Mouse (Mus musculus) bone marrow, adult 2 months (tissue): ENCODE results near the gene Hoxd10. TPM values are rescaled to one million over a fixed set of nuclear protein-coding genes. Genes with fewer than 3 reads are reported as not detected.
A peak's percentile ranks its signal among the peaks of the same experiment; 100 is the strongest.

Experiments
- H3K27ac ChIP-seq: fragments of 200-500 bp; 2 replicates; pipeline ENCODE4 v1.5.1; 2012; ENCODE audit warnings: low read depth, mild to moderate bottlenecking, control low read depth, inconsistent platforms, low read length; ENCODE audit not compliant: control insufficient read depth, poor library complexity, insufficient read depth
- H3K4me1 ChIP-seq: fragments of 200-500 bp; 2 replicates; pipeline ENCODE4 v1.6.1; 2011; ENCODE audit warnings: low read length; ENCODE audit not compliant: control insufficient read depth, insufficient read depth
- H3K4me3 ChIP-seq: fragments of 200-500 bp; replicated peaks from 2 replicates; pipeline ENCODE3; 2011; ENCODE audit warnings: mild to moderate bottlenecking, low read depth, low read length, control low read depth; ENCODE audit not compliant: control insufficient read depth
- CTCF ChIP-seq: fragments of 200-500 bp; IDR thresholded peaks from 2 replicates; pipeline ENCODE4 v1.5.1; 2011; ENCODE audit warnings: low read length, control low read depth; ENCODE audit not compliant: control insufficient read depth, insufficient read depth
- POLR2A ChIP-seq: fragments of 200-500 bp; IDR thresholded peaks from 2 replicates; pipeline ENCODE4 v1.6.1; 2011; ENCODE audit warnings: low read depth, mild to moderate bottlenecking, control low read depth, low read length, borderline replicate concordance; ENCODE audit not compliant: control insufficient read depth
- WGBS: fragments of 180-500 bp; shearing (Covaris S2); methylation state at CpG from one replicate; pipeline ENCODE4 v1.1.7; 2018; 5-methylcytosine and 5-hydroxymethylcytosine counted together
- polyA plus RNA-seq: library from polyadenylated mRNA; stranded (reverse); fragments of >200 nt; gene quantifications from 2 replicates; pipeline ENCODE4 v1.2.4, GENCODE M21; 2011; ENCODE audit warnings: low replicate concordance; ENCODE audit not compliant: missing spikeins, insufficient read depth, insufficient read length

Gene Hoxd10
- polyA plus RNA-seq, 1 experiment, result not detected

DNA sequence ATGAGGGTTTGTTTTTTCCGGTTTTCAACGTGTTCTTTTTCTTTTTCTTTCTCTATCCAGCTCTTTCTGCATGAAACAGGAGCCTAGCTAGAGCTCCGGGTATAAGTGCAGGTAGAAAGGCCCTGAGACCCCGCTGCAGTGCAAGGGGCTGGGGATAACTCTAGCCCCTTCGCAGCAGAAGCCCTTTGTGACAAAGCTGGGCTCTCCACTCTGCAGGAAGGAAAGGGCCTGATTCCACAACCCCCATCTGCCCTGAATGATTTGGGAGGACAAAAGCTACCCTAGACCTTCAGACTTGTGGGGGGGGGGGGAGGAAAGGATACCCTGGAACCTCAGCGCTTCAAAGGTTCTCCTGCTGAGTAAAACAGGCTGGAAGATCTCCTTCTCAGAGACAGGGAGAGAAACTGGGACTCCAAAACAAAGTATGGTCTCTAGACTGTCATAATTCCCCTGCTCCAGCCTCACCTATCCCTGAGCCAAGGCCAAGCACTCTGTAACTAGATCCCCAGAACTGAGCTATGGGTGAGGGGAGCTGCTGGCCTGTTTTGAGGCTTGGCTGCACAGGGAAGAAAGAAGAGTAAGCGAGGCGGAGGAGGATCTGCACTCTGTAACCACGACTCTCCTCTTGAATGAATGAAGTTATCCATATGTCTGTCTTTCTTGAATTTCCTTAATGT is 15.2 kb upstream of the Hoxd10 start:
- TF ChIP-seq CTCF (no peak), POLR2A (no peak)
- Histone ChIP-seq H3K27ac (no peak overlapping the region), H3K4me1 (no peaks in the 10 kb centered on the region), H3K4me3 (no peak overlapping the region)
- WGBS, result 14% methylated on average over 9 of the region's 9 CpGs

DNA sequence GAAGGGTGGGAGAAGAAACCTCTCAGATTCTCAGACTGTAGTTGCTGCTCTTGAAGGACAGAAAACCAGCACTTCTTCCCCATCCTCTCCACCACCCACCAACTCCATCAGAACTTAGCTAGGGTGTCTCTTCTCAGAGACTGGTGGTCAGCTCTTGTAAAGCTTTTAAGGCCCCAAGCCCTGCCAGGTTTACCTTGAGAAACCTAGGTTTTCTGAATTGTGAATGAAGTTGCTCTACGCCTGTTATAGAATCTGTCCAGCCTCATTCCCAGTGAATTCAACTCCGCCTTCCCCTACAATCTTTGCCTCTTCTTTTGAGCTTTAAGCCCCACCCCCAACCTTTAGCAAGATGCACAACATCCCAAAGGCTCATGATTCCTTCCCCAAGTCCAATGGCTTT is 14.6 kb upstream of the Hoxd10 start:
- TF ChIP-seq POLR2A (no peak), CTCF (no peak)
- H3K4me1 ChIP-seq, result no peaks in the 10 kb centered on the region
- no peak overlapping the region for H3K4me3 ChIP-seq
- WGBS, result 43% methylated on average over 2 of the region's 2 CpGs
- no peak overlapping the region for H3K27ac ChIP-seq

DNA sequence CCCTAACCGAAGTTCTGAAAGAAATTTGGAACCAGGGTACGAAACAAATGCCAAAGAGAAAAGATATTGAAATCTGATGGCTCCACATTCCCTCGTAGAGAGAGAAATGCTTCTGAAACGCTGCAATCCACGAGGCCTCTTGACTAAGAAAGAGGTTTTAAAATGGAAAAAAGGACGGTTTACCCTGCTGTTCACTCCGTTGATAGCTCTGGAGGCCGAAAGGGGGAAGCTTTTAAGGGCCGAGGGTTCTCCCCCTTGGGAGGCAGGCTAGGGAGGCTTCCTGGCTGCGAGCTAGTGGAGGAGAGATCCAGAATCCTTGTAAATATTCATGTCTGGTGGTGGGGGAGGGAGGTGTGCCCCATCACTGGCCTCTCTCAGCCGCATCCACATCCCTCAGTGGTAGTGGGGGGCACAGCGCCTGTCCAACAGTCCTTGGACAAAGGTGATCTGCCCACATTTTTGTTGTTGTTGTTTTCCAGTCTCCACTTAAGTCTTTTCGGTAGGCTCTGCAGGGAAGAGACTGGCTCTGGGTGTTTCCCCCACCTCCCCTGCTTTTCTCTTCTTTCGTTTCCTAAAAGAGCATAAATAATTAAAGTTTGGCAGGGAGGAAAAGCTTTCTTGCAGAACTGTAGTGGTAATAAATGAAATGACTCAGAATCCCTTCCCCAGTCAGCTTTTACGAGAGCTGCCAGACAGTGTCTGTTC is 12.7 kb upstream of the Hoxd10 start, which contains the start of gene Hoxd11:
Gene Hoxd11 (plus strand): TSS at position 667 of the 705 bp plus-strand sequence.
- Histone ChIP-seq H3K4me3 (no peak within 1 kb of the TSS), H3K27ac (no peak within 1 kb of the TSS), H3K4me1 (no peaks in the 10 kb centered on the region)
- WGBS, result 5% methylated on average over 15 of the region's 15 CpGs
- TF ChIP-seq CTCF, result no peak
- TF ChIP-seq POLR2A, result no peak

DNA sequence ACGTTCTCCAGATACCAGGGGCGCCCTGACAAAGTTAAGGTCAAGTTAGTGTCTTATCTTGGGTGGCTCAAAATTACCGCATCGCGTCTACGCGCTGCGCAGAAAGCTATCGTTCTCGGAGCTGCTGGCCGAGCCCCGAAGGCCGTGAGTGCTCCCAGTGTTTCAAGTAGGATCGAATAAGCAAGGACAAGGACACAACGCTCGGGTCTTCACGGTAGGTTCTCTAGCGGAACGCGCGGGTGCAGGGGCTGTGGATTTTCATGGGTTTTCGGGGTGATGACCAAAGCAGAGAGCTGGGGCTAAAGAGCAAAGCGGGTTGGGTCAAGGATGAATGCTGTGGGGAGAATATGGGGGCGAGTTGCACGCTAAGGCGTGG is 12.1 kb upstream of the Hoxd10 start:
- no peak overlapping the region for H3K4me3 ChIP-seq
- no peak for TF ChIP-seq CTCF
- TF ChIP-seq POLR2A, result no peak
- no peak overlapping the region for H3K27ac ChIP-seq
- no peaks in the 10 kb centered on the region for H3K4me1 ChIP-seq
- 4% methylated on average over 26 of the region's 26 CpGs for WGBS

DNA sequence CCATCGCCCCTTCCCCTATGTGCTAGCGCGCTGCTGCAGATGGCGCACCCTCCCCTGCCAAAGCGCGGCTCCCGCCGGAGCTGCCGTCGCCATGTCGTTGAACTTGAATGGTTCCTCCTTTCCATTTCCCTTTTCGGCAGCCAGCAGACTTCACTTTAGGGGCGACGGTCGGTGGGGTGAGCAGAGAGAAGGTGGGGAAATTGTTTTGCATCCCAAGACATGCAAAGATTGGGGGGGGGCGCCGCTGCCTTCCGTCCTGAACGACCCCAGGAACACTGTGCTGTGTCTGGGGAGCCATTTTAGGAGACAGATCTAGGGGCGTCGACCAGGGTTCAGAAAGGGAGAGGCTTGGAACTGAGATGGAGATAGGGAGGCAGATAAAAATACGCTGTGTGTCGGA is 11.7 kb upstream of the Hoxd10 start:
- no peak overlapping the region for H3K4me3 ChIP-seq
- no peak overlapping the region for H3K27ac ChIP-seq
- H3K4me1 ChIP-seq, result no peaks in the 10 kb centered on the region
- 2% methylated on average over 23 of the region's 23 CpGs for WGBS
- TF ChIP-seq CTCF (no peak), POLR2A (no peak)

DNA sequence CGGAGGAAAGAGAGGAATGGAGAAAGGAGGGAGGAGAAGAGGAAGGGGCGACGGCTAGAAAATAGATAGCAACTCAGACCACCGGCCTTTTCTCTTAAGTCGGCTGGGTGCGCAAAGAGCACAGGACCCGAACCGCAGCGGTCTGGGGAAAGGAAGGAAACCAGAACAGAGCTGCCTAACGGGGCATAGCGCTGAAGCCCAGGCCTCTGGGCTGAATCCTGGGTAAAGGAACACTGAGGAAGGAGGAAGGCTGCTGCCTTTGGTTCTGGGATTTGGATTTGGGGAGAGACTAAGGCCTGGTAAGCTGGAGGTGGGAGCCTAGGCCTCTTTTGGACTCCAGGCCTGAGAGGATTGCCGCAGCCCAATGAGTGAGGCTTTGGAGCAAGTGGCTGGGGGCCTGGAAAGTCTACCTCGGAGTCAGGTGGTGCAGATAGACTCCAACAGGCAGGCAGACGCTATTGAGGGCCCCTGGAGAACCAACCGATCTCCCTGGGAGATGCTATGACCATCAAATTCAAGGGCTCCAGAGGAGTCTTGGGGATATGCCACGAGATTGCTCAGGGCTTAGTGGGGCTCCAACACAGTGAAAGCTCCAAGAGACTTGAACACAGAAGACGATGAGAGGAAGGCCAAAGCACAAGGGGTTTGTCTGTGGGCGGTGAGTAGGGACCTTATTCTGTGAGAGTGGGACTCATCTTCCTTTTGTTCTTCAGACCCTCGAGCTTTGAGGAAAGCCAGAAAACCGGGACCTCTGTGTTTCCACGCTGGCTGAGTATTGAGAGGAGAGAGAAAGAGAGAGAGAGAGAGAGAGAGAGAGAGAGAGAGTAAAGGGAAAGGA is 10.9 kb upstream of the Hoxd10 start:
- Histone ChIP-seq H3K27ac (no peak overlapping the region), H3K4me1 (no peaks in the 10 kb centered on the region), H3K4me3 (no peak overlapping the region)
- TF ChIP-seq CTCF (no peak), POLR2A (no peak)
- WGBS, result 7% methylated on average over 21 of the region's 21 CpGs

DNA sequence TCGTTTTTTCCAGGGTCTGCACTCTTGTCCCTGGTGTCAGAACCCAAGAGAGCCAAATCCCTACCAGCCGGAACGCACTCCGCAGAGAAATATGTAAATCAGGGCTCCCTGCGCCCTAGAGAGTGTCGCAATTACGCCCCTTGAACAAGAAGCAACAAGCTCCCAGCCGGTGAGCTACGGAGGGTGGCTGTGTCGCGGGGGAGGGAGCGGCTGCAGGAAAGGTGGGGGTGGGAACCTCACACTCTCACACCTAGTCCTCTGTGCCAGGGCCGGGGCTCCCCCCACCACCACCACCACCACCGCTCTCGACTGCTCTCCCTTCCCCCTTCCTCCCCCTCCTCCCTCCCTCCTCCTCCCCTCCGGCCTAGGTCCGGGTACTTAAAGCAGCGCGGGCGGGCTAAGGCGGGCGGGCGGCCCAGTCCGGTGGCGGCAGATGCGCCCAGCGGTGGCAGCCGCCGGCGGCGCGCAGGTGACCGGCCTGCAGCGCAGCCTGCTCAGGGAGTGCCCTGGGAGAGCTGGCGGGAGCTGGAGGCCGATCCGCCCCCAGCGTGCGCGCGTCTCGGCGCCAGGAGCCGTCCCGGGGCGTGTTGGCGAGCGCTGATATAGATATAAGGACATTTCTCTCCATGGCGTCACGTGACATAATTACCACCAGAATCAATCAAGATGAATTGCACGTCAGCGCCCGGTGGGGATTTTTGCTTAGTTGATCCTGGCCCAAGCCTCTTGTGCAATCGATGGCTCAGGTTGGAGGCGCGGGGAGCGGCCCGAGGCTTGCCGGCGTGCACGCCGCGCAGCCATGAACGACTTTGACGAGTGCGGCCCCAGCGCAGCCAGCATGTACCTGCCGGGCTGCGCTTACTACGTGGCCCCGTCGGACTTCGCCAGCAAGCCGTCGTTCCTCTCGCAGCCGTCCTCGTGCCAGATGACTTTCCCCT is 9.9 kb upstream of the Hoxd10 start:
- H3K4me1 ChIP-seq, result no peaks in the 10 kb centered on the region
- no peak overlapping the region for H3K4me3 ChIP-seq
- no peak for TF ChIP-seq POLR2A
- no peak for TF ChIP-seq CTCF
- 3% methylated on average over 78 of the region's 78 CpGs for WGBS
- H3K27ac ChIP-seq, result peak overlapping the region; percentile 15; the same call in 1 of the 2 replicates

DNA sequence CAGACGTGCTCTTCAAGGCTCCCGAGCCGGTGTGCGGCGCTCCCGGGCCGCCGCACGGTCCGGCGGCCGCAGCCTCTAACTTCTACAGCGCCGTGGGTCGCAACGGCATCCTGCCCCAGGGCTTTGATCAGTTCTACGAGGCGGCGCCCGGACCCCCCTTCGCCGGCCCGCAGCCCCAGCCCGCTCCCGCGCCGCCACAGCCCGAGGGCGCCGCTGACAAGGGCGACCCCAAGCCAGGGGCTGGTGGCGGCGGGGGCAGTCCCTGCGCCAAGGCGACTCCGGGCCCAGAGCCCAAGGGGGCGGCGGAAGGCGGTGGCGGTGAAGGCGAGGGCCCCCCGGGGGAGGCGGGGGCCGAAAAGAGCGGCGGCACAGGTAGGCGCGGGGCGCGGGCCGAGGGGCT is 8.9 kb upstream of the Hoxd10 start:
- no peak overlapping the region for H3K27ac ChIP-seq
- TF ChIP-seq CTCF (no peak), POLR2A (no peak)
- no peak overlapping the region for H3K4me3 ChIP-seq
- no peaks in the 10 kb centered on the region for H3K4me1 ChIP-seq
- 6% methylated on average over 49 of the region's 51 CpGs for WGBS
